Mouse (Mus musculus): ENCODE results near the gene Macf1.

DNA sequence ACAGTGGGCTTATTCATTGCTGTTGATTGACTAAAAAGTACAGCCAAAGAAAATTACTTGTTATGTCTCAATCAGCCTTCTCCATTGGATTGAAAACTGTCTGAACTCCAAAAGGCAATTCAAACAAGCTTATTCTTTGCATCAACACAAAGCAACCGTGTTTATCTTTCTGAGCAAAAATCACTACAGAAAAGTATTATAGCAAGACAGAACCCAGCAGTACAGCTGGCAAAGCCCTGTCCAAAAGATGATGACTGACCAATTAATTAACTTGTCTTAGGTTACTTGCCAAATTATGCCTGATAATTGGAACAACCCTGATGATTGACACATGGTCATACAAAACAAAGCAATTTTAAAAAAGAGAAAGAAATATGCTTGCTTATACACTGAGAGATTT is 26.0 kb downstream of the Macf1 start:
- TF ChIP-seq GATA1 (IDR thresholded peaks at IDR 0.05; ENCODE audit: borderline replicate concordance, low read length) (no peak), CTCF (IDR thresholded peaks at IDR 0.05; ENCODE audit: low read depth, low read length) (no peak), POLR2AphosphoS5 (IDR thresholded peaks at IDR 0.05; ENCODE audit: insufficient replicate concordance, low read depth, low read length) (no peak), TAL1 (conservative IDR thresholded peaks at IDR 0.05; ENCODE audit: low read depth, low read length) (no peak), GATA2 (IDR thresholded peaks at IDR 0.05; ENCODE audit: borderline replicate concordance, low read depth, low read length) (no peak)
